Mouse (Mus musculus) bone marrow macrophage, adult 2 months (primary cell): ENCODE measurements around the gene Itpr3.

Source experiments
- CTCF ChIP-seq: IDR thresholded peaks from 2 replicates; pipeline ENCODE4 v1.5.1; 2012; ENCODE audit warnings: low read depth, mild to moderate bottlenecking, low read length, moderate library complexity
- POLR2A ChIP-seq: IDR thresholded peaks from 2 replicates; pipeline ENCODE4 v1.6.1; 2012; ENCODE audit warnings: mild to moderate bottlenecking, low read depth, low read length, borderline replicate concordance

GRCm38 (mm10) chr17:27011998-27012672 lies 45.0 kb upstream of the Itpr3 start:
- peak; percentile 42; the same call in 1 of the 2 replicates for TF ChIP-seq CTCF
- TF ChIP-seq POLR2A: no peak
